Mouse (Mus musculus) lung, postnatal 0 days (tissue): Measurements from ENCODE around the gene Ccdc136.

Experiments
- CTCF ChIP-seq: IDR thresholded peaks from 2 replicates; pipeline ENCODE4 v1.5.1; 2016; ENCODE audit warnings: antibody characterized with exemption, mild to moderate bottlenecking
- EP300 ChIP-seq: IDR thresholded peaks from 2 replicates; pipeline ENCODE4 v1.6.1; 2016; ENCODE audit warnings: antibody characterized with exemption, mild to moderate bottlenecking, control low read depth

- TF ChIP-seq CTCF: no peak
- no peak for TF ChIP-seq EP300
These were observed 34.7 kb downstream of the Ccdc136 start for GRCm38 (mm10) chr6:29430681-29431420.
